Mouse (Mus musculus): Measurements from ENCODE around the gene Xbp1.
A peak's percentile ranks its signal among the peaks of the same experiment; 100 is the strongest.
"Not testable (repeated sequence)": the region's sequence is repeated elsewhere in the genome, so short reads cannot be mapped to it uniquely, and the experiment has no call there.

Xbp1 gene

GRCm38 (mm10) chr11:5502351-5503051 lies 18.0 kb upstream of the Xbp1 start:
- DNase-seq (ENCODE audit: low spot score): no peak

GRCm38 (mm10) chr11:5505856-5506575 lies 14.4 kb upstream of the Xbp1 start:
- peak; percentile 63 for DNase-seq (ENCODE audit: low spot score)

- no peak for DNase-seq (ENCODE audit: low spot score)
These were observed 11.0 kb upstream of the Xbp1 start for GRCm38 (mm10) chr11:5509215-5510098.

- DNase-seq (ENCODE audit: low spot score): no peak
These were observed 10.4 kb upstream of the Xbp1 start for GRCm38 (mm10) chr11:5510099-5510391.

GRCm38 (mm10) chr11:5510686-5511085 lies 9.8 kb upstream of the Xbp1 start:
- not testable (repeated sequence) for DNase-seq (ENCODE audit: low spot score)

- DNase-seq (ENCODE audit: low spot score): no peak
These were observed 8.2 kb upstream of the Xbp1 start for GRCm38 (mm10) chr11:5512099-5512725.

- DNase-seq (ENCODE audit: low spot score): no peak
These were observed 7.5 kb upstream of the Xbp1 start for GRCm38 (mm10) chr11:5512961-5513360.

GRCm38 (mm10) chr11:5514091-5514490 lies 6.4 kb upstream of the Xbp1 start:
- no peak for DNase-seq (ENCODE audit: low spot score)

- no peak for DNase-seq (ENCODE audit: low spot score)
These were observed 5.3 kb upstream of the Xbp1 start for GRCm38 (mm10) chr11:5515196-5515595.

- DNase-seq (ENCODE audit: low spot score): no peak
These were observed 4.8 kb upstream of the Xbp1 start for GRCm38 (mm10) chr11:5515655-5516054.

GRCm38 (mm10) chr11:5516151-5516550 lies 4.3 kb upstream of the Xbp1 start:
- no peak for DNase-seq (ENCODE audit: low spot score)

GRCm38 (mm10) chr11:5516617-5517016 lies 3.8 kb upstream of the Xbp1 start:
- no peak for DNase-seq (ENCODE audit: low spot score)

- no peak for DNase-seq (ENCODE audit: low spot score)
These were observed 3.1 kb upstream of the Xbp1 start for GRCm38 (mm10) chr11:5517346-5517745.

GRCm38 (mm10) chr11:5519681-5520080 lies 778 bp upstream of the Xbp1 start:
- DNase-seq (ENCODE audit: low spot score): no peak

- DNase-seq (ENCODE audit: low spot score): peak; percentile 56
These were observed 732 bp downstream of the Xbp1 start for GRCm38 (mm10) chr11:5521266-5521515.

- peak; percentile 80 for DNase-seq (ENCODE audit: low spot score)
These were observed 1.2 kb downstream of the Xbp1 start for GRCm38 (mm10) chr11:5521516-5522291.

- DNase-seq (ENCODE audit: low spot score): no peak
These were observed 2.4 kb downstream of the Xbp1 start for GRCm38 (mm10) chr11:5522798-5523415.

- DNase-seq (ENCODE audit: low spot score): no peak
These were observed 5.0 kb downstream of the Xbp1 start for GRCm38 (mm10) chr11:5525418-5525817.

GRCm38 (mm10) chr11:5526573-5527439 lies 6.3 kb downstream of the Xbp1 start:
- DNase-seq (ENCODE audit: low spot score): no peak

GRCm38 (mm10) chr11:5527865-5528523 lies 7.5 kb downstream of the Xbp1 start:
- DNase-seq (ENCODE audit: low spot score): no peak

Data from embryo, embryonic 10.5 days (tissue).